ENCODE assay signal across 8 mouse cellular contexts in genomic region chr5:123396901-123397464, GRCm38 (mm10). TPM values are rescaled to one million over a fixed set of nuclear protein-coding genes. Genes with fewer than 3 reads are reported as not detected.
DNase-seq lines count a peak whose midpoint lies in the region; ATAC-seq and TF ChIP-seq lines count a peak whose summit lies in the region.

No protein-coding gene starts in this region.

- no peak for DNase-seq in heart, postnatal 36 days
- peak; percentile 74 to 84 for DNase-seq in cerebellum, adult 2 months
- DNase-seq in layer of hippocampus, adult 11-12 months (ENCODE audit: low spot score) = no peak

- H3K4me3 ChIP-seq in heart, embryonic 14.5 days (ENCODE audit: control insufficient read depth in 1 of 2, insufficient read depth in 1 of 2, low read depth in 1 of 2, low read length in 2 of 2) = peak overlapping the region in 1 of 2 experiments; percentile 80; a peak in 1 of 4 replicates
- H3K4me3 ChIP-seq in cerebellum, adult 2 months (replicated peaks; ENCODE audit: insufficient read depth, low read depth, low read length) = peak overlapping the region; percentile 99
- peak overlapping the region; percentile 91 for H3K4me3 ChIP-seq in hindbrain, embryonic 12.5 days
- H3K4me3 ChIP-seq in midbrain, embryonic 13.5 days (replicated peaks) = peak overlapping the region; percentile 95

- H3K9ac ChIP-seq in heart, embryonic 14.5 days (ENCODE audit: low read length) = peak overlapping the region; percentile 93; the same call in 1 of the 2 replicates
- peak overlapping the region; percentile 93 for H3K9ac ChIP-seq in hindbrain, embryonic 12.5 days
- peak overlapping the region; percentile 96 for H3K9ac ChIP-seq in midbrain, embryonic 13.5 days (replicated peaks)

- H3K4me2 ChIP-seq in heart, embryonic 14.5 days (ENCODE audit: low read length) = peak overlapping the region; percentile 87
- peak overlapping the region; percentile 79 for H3K4me2 ChIP-seq in hindbrain, embryonic 12.5 days (replicated peaks)
- H3K4me2 ChIP-seq in midbrain, embryonic 13.5 days (replicated peaks) = peak overlapping the region; percentile 88

- no peak for TF ChIP-seq CTCF in cerebellum, adult 2 months (IDR thresholded peaks at IDR 0.05; ENCODE audit: borderline replicate concordance, insufficient read depth, low read depth, low read length)

- no peak for ATAC-seq in heart, embryonic 14.5 days (ENCODE audit: insufficient number of reproducible peaks, insufficient read depth, low FRiP score, low read depth)
- ATAC-seq in hindbrain, embryonic 12.5 days (ENCODE audit: low FRiP score) = no peak
- ATAC-seq in midbrain, embryonic 13.5 days = no peak
- ATAC-seq in activated CD4-positive, CD25-positive, alpha-beta regulatory T cell, adult 4 months = no peak
- no peak for ATAC-seq in CD4-positive, CD25-positive, alpha-beta regulatory T cell, adult 4 months

- H3K4me1 ChIP-seq in heart, embryonic 14.5 days (ENCODE audit: control insufficient read depth in 2 of 2, insufficient read depth in 2 of 2, low read length in 2 of 2) = peaks cover 17 to 37% of the 10 kb centered on the region in 2 experiments
- H3K4me1 ChIP-seq in cerebellum, adult 2 months (ENCODE audit: control insufficient read depth, insufficient read depth, low read length) = peaks cover 10% of the 10 kb centered on the region
- H3K4me1 ChIP-seq in hindbrain, embryonic 12.5 days = peaks cover 40% of the 10 kb centered on the region
- H3K4me1 ChIP-seq in midbrain, embryonic 13.5 days (replicated peaks) = peaks cover 38% of the 10 kb centered on the region

- TF ChIP-seq POLR2A in cerebellum, adult 2 months (IDR thresholded peaks at IDR 0.05; ENCODE audit: borderline replicate concordance, insufficient read depth, low read length) = no peak

- no peak overlapping the region for H3K27ac ChIP-seq in heart, embryonic 14.5 days (replicated peaks in 1 of 2; ENCODE audit: control insufficient read depth in 1 of 2, insufficient read depth in 1 of 2, low read depth in 2 of 2, low read length in 2 of 2)
- peak overlapping the region; percentile 28; the same call in 1 of the 2 replicates for H3K27ac ChIP-seq in cerebellum, adult 2 months (ENCODE audit: insufficient read depth, low read length)
- no peak overlapping the region for H3K27ac ChIP-seq in hindbrain, embryonic 12.5 days
- no peak overlapping the region for H3K27ac ChIP-seq in midbrain, embryonic 13.5 days

- H3K9me3 ChIP-seq in heart, embryonic 14.5 days (ENCODE audit: control insufficient read depth, low read length) = no peaks in the 10 kb centered on the region
- no peaks in the 10 kb centered on the region for H3K9me3 ChIP-seq in hindbrain, embryonic 12.5 days (replicated peaks)
- H3K9me3 ChIP-seq in midbrain, embryonic 13.5 days = no peaks in the 10 kb centered on the region

- H3K36me3 ChIP-seq in heart, embryonic 14.5 days (ENCODE audit: control insufficient read depth, insufficient read depth, low read length) = no peaks in the 10 kb centered on the region
- no peaks in the 10 kb centered on the region for H3K36me3 ChIP-seq in hindbrain, embryonic 12.5 days
- no peaks in the 10 kb centered on the region for H3K36me3 ChIP-seq in midbrain, embryonic 13.5 days

- WGBS in heart, embryonic 14.5 days = 49% methylated on average over 8 of the region's 8 CpGs
- 7% methylated on average over 8 of the region's 8 CpGs for WGBS in cerebellum, adult 2 months
- 67% methylated on average over 8 of the region's 8 CpGs for WGBS in hindbrain, embryonic 12.5 days
- WGBS in midbrain, embryonic 13.5 days = 73% methylated on average over 8 of the region's 8 CpGs

- intact Hi-C loops in heart, postnatal 36 days (cut with DNase I) = loop anchor here (2.0 kb wide), 1 partner anchor 14 kb away; no protein-coding TSS in a partner anchor

- no peaks in the 10 kb centered on the region for H3K27me3 ChIP-seq in heart, embryonic 14.5 days (ENCODE audit: control insufficient read depth, insufficient read depth, low read length)
- H3K27me3 ChIP-seq in cerebellum, adult 2 months (ENCODE audit: control insufficient read depth, insufficient read depth, low read length) = no peaks in the 10 kb centered on the region
- H3K27me3 ChIP-seq in hindbrain, embryonic 12.5 days = no peaks in the 10 kb centered on the region
- H3K27me3 ChIP-seq in midbrain, embryonic 13.5 days = no peaks in the 10 kb centered on the region

RNA-seq across cellular contexts. Expression of gene Mlxip, which starts 2.4 kb away (rescaled TPM):
- polyA plus RNA-seq in heart, embryonic 14.5 days (2014; fragmentation: Nextera tagmentation; extraction: Ambion mirVana) = 12.6 and 13.6 TPM in 2 replicates
- 10 to 100 TPM; 30.4 to 31.8 TPM for total RNA-seq in heart, postnatal 36 days (2021)
- polyA plus RNA-seq in cerebellum, adult 2 months (2012; rRNA removed) = 21.7 and 24.2 TPM in 2 replicates
- polyA plus RNA-seq in hindbrain, embryonic 12.5 days (2016; fragmentation: Nextera tagmentation; extraction: Ambion mirVana) = 20.7 and 21.6 TPM in 2 replicates
- polyA plus RNA-seq in midbrain, embryonic 13.5 days (2015; fragmentation: Nextera tagmentation; extraction: Ambion mirVana) = 17.4 and 18.7 TPM in 2 replicates
- 10 to 100 TPM; 14.7 to 17.5 TPM for polyA plus RNA-seq in activated CD4-positive, CD25-positive, alpha-beta regulatory T cell, adult 4 months (2017; shearing (Covaris generic))
- polyA plus RNA-seq in CD4-positive, CD25-positive, alpha-beta regulatory T cell, adult 4 months (2017; shearing (Covaris generic)) = 10 to 100 TPM; 18.9 to 19.9 TPM

RNA-seq across cellular contexts. Expression of gene Bcl7a, which starts 53.3 kb away (rescaled TPM):
- 12.1 and 12.8 TPM in 2 replicates for polyA plus RNA-seq in heart, embryonic 14.5 days (2014; fragmentation: Nextera tagmentation; extraction: Ambion mirVana)
- 10 to 100 TPM in 1 of 2 experiments, 1 to 10 TPM in 1; 7.1 to 12.3 TPM for total RNA-seq in heart, postnatal 36 days (2021)
- 28.9 and 29.4 TPM in 2 replicates for polyA plus RNA-seq in cerebellum, adult 2 months (2012; rRNA removed)
- 56.6 and 59.9 TPM in 2 replicates for polyA plus RNA-seq in hindbrain, embryonic 12.5 days (2016; fragmentation: Nextera tagmentation; extraction: Ambion mirVana)
- 47.8 and 53.0 TPM in 2 replicates for polyA plus RNA-seq in midbrain, embryonic 13.5 days (2015; fragmentation: Nextera tagmentation; extraction: Ambion mirVana)
- polyA plus RNA-seq in activated CD4-positive, CD25-positive, alpha-beta regulatory T cell, adult 4 months (2017; shearing (Covaris generic)) = 1 to 10 TPM; 5.3 to 6.0 TPM
- polyA plus RNA-seq in CD4-positive, CD25-positive, alpha-beta regulatory T cell, adult 4 months (2017; shearing (Covaris generic)) = 1 to 10 TPM; 7.2 to 9.8 TPM

Comparison
In these comparisons a context has a peak if more than half of its experiments do, and no peak if none do; other contexts are left out.
1. DNase-seq: peak in cerebellum, adult 2 months (2 of 2); none in heart, postnatal 36 days (0 of 2) and layer of hippocampus, adult 11-12 months (single experiment).
2. Peak in every context shown above with its lines, with median percentiles within 50 percentile points of each other: H3K4me2 ChIP-seq and H3K9ac ChIP-seq.